Mouse (Mus musculus): ENCODE results near the gene Klhl41.
A peak's percentile ranks its signal among the peaks of the same experiment; 100 is the strongest.
"Not testable (repeated sequence)": the region's sequence is repeated elsewhere in the genome, so short reads cannot be mapped to it uniquely, and the experiment has no call there.

Klhl41 gene

DNA sequence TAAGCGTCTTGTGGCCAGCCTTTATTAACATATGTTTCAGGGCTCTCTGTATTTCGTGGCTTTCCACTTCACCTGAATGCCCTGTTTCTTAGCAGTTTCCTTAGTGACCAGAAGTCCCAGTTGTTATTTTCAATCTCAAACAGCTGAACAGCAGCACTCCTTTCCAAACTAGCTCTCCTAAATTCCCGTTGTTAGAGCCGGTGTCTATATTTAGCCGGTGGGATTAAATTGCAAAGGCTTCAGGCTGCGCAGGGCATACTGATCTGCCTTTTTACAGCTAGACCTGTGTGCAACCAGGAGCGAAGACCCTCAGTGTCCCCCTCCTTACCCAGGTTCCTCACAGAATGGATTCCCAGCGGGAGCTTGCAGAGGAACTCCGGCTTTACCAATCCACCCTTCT, at the start of gene Klhl41:
Gene Klhl41, plus strand, starts transcription at position 268 of the 400 bp plus-strand sequence.
- DNase-seq (ENCODE audit: low spot score in 2 of 2) = no peak

DNA sequence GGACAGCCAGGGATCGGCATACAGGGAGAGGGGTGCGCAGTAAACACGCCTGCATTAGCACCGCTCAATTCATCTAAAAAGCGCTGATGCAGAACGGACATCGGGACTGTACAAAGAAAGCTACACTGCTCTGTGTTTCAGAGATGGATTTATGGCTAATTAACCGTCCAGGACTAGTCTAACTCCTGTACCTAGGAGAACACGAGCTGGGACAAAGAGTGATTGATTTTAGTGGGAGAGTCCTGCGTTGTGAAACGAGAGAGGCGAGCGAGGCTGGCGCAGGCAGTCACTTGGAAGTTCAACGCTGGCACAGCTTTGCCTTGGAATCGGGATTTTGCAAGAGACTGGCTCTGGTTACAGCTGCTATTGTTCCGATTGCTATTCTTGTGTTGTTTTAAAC, 40.7 kb upstream of the Klhl41 start:
- DNase-seq (ENCODE audit: low spot score in 2 of 2) = no peak

DNA sequence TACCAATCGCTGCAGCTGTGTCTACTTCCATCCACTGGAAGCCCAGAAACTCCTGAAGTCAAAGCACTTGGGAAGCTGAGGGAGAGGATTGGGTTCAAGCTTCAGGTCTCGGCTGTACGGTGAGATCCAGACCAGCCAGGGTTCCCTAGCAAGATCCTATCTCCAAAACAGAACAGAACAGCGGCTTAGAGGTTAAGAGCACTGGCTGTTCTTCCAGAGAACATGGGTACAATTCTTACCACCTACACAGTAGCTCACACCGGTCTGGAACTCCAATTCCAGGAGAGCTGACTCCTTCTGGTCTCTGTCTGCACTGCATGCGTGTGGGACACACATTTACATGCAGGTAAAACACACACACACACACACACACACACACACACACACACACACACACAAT, 40.0 kb upstream of the Klhl41 start:
- no peak for DNase-seq (ENCODE audit: low spot score in 2 of 2)

GRCm38 (mm10) chr2:69630792-69631191, 39.1 kb upstream of the Klhl41 start:
- DNase-seq (ENCODE audit: low spot score in 2 of 2) = no peak

DNA sequence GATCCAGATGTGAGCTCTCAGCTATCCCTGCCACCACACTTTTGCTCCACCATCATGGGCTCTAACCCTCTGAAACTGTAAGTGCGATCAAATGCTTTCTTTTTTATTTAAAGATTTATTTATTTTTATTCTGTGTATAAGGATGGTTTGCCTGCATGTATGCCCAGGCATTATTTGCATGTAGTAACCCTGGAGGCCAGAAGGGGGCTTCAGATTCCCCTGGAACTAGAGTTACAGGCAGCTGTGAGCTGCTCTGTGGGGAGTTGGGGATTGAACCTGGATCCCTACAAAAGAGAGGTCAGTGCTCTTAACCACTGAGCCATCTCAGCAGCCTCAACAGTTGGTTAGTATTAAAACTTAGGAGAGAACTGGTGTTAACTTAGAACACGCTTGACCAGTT, 38.5 kb upstream of the Klhl41 start:
- no peak for DNase-seq (ENCODE audit: low spot score in 2 of 2)

GRCm38 (mm10) chr2:69635064-69635701, 34.7 kb upstream of the Klhl41 start:
- peak in 1 of 2 experiments; percentile 33 for DNase-seq (ENCODE audit: low spot score in 2 of 2)

DNA sequence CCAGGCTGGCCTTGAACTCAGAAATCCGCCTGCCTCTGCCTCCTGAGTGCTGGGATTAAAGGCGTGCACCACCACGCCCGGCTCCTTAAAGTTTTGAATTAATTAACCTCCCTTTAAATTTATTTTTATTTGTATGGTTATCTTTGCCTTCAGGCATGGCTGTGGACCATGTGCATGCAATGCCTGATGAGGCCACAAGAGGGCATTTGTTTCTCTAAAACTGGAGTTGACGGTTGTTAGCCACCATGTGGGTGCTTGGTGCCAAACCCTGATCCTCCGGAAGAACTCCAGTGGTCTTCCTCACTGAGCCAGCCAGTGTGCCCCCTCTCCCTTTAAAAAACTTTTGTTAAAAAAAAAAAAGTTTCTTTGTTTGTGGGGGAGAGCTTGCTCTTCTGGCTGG, 34.1 kb upstream of the Klhl41 start:
- DNase-seq (ENCODE audit: low spot score in 2 of 2) = peak; percentile 48 to 66

GRCm38 (mm10) chr2:69637989-69638388, 31.9 kb upstream of the Klhl41 start:
- not testable (repeated sequence) for DNase-seq (ENCODE audit: low spot score in 2 of 2)

DNA sequence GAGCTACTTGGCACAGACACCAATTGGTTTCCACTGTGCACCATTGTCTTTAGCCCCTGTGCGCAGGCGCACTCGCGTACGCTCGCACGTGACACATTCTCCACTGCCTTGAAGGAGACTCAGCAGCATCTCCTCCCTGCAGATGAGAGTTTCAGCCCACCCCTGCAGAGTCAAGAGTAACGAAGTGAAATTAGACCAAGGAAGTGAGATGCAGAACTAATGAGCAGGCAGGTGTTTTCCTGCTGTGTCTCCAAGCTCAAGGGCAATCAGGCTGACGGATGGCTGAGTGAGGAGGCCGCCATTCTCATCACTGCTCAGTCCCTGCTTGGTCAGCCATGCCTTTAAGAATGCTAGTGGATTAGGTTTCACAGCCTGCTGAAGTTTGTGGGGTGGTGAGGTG, 29.8 kb upstream of the Klhl41 start:
- no peak for DNase-seq (ENCODE audit: low spot score in 2 of 2)

GRCm38 (mm10) chr2:69644968-69645617, 24.8 kb upstream of the Klhl41 start:
- no peak for DNase-seq (ENCODE audit: low spot score in 2 of 2)

DNA sequence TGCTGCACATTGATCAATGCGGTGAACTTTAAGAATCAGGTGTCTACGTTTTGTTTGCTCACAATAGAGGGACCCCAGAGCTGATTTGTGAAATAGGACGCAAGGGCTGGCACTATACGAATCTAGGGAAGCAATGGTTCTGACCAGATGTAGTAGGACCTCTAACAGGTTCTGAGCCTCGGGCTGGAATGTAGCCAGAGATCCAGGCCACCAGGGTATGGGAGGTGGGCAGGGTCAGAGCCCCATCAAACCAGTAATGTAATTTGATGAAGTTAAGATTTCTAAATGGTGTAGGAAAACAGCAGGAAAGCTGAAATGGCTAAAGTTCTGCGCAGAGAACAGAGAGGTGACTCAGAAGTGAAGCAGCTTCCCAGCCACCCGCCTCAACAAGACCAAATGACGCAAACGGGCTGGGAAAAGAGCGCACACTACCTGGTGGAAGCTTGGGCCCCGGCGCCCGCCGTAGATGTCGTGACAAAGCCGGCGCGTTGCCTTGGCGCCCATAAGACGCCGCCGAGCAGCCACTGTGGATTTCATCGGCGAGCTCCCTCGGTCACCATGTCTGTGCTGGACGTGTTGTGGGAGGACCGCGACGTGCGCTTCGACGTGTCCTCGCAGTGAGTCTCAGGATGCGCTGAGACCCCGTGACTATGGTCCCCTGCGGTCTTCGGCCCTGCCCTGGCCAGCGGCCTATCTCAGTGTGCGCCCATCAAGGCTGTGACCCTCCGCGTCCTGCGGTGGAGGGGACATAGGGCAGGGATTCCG, 23.0 kb upstream of the Klhl41 start, which contains the start of gene Bbs5:
Gene Bbs5, plus strand, starts transcription at position 446 of the 765 bp plus-strand sequence.
- DNase-seq (ENCODE audit: low spot score in 2 of 2) = peak; percentile 42 to 59

- DNase-seq (ENCODE audit: low spot score in 2 of 2) = no peak
Measured at GRCm38 (mm10) chr2:69649716-69650115, 20.2 kb upstream of the Klhl41 start.

DNA sequence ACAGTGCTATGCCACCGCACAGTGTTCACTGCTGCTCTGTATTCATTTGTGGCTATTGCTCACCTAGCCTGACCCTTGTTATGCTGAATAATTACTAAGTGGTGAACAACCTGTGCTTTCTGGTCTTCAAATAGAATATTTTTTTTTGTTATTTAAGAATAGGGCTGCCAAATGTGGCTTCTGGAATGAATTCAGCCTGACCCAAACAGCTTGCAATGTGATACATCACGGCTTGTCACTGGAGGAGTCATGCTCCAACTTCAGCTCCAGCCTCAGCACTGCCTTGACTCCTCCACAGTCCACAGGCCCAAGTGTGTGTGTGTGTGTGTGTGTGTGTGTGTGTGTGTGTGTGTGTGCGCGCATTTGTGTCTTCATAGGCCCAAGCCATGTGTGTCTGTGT, 10.6 kb upstream of the Klhl41 start:
- no peak for DNase-seq (ENCODE audit: low spot score in 2 of 2)

DNA sequence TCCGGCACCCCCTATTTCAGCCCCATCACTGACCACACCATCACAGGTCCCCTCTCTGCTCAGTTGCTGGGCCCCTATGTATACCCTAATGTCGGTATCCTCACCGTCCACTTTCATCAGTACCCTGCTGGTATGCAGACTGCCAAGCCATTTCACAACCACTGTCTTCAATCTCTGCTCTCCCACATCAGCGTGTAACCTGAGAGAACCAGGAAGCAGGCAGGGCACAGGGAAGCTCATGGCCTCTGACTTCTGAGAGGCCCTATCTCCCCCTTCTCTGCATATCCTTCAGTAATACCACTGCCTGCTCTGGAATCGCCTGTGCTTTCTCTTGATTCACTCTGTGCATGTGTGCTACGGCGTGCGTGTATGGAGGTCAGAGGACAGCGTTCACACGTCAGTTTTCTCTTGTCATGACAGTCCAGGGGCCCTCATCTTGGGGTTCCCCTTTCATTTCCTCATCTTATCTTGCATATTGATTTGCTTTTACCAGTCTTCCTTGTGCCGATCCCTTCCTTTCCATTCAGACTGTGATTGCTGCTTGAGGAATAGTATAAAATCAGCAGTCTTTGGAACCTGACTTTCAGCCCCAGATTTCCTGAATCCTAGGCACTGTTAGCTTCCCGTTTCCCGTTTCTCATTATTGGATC, 6.0 kb upstream of the Klhl41 start:
- no peak for DNase-seq (ENCODE audit: low spot score in 2 of 2)

DNA sequence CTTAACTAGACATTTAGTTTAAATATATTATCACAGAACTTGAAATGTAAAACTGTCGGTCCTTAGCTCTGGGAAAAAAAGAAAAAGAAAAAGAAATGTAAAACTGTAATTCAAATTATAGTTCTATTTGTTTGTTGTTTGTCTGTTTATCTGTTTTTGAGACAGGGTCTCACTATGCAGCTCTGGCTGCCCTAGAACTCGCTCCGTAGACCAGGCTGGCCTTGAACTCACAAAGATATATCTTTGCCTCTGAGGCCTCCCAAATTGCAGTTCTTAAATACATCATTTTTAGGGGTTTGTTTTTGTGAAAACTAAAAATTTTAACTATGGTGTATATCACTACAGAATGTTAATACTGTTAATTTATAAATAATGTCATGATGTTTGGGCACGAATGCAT, 2.3 kb upstream of the Klhl41 start:
- DNase-seq (ENCODE audit: low spot score in 2 of 2) = no peak

DNA sequence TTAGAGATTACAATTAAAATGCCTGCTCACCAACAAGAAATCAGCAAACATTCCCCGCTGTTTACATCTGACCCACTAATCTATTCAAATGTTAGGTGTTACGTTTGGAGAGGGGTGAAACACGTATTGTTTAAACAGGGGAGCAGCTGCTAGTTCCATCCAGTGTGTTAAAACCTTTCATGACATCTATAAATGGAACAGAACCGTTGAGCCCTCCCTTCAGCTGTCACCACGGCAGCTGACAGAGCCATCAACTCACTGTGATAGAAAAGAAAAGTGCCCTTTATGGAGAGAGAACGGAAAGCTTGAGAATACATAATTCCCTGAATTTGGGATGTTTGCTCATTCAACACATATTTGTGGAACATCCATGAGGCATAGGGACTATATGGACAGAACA, 1.5 kb upstream of the Klhl41 start:
- no peak for DNase-seq (ENCODE audit: low spot score in 2 of 2)

- DNase-seq (ENCODE audit: low spot score in 2 of 2) = no peak
Measured at GRCm38 (mm10) chr2:69673723-69674122, 3.8 kb downstream of the Klhl41 start.

DNA sequence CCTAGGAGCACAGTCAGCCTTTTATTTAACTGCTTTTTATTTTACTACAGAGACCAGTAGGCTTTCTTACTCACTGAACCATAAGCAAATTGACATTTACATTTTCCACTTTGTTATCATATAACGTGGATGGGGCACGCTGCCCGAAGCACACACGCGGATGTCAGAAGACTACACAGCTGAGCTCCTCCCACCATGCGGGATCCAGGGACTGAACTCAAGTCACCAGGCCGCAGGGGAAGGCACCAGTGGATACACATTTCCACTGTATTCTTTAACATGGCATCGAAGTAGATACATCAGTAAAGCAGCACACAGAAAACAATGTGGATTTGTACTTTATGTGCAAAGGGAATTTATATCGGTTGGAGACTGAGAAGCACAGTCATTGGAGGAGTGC, 5.3 kb downstream of the Klhl41 start:
- no peak for DNase-seq (ENCODE audit: low spot score in 2 of 2)

DNA sequence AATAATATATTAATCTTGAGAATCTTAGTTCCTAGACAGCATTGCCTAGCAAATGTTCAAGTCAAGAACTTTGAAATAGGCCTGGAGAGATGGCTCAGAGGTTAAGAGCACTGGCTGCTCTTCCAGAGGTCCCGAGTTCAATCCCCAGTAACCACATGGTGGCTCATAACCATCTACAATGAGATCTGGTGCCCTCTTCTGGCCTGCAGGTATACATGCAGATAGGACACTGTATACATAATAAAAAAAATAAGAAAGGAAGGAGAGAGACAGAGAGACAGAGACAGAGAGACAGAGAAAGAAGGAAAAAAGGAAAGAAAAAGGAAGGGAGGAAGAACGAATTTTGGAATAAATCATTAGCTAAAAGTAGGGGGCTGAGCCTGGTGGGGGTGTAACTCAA, 6.8 kb downstream of the Klhl41 start:
- no peak for DNase-seq (ENCODE audit: low spot score in 2 of 2)

- not testable (repeated sequence) for DNase-seq (ENCODE audit: low spot score in 2 of 2)
Measured at GRCm38 (mm10) chr2:69677215-69677614, 7.3 kb downstream of the Klhl41 start.

GRCm38 (mm10) chr2:69679990-69680389, 10.1 kb downstream of the Klhl41 start:
- peak in 1 of 2 experiments; percentile 13 for DNase-seq (ENCODE audit: low spot score in 2 of 2)

DNA sequence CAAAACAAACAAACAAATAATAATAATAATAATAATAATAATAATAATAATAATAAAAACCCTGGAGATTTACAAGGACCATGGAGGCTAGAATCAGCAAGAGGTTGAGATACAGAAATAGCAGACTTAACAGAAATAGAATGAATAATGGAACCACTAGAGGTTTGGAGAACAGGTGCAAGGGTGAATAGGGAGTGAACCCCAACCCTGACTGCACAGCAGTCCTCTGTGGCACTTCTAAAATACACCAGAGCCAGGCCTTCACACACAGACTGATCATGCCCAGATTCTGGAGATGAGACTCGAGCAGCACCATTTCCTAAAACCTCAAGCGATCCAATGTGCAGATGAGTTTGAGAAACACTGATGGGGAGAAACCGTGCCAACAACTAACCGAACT, 12.0 kb downstream of the Klhl41 start:
- no peak for DNase-seq (ENCODE audit: low spot score in 2 of 2)
